Mouse (Mus musculus) liver, postnatal 0 days (tissue): ENCODE data around the gene Tnfrsf21. TPM values are rescaled to one million over a fixed set of nuclear protein-coding genes. Genes with fewer than 3 reads are reported as not detected.

Experiments
- ATAC-seq: fragments of 200-750 bp; cut with Nextera tagmentation; 2 replicates; pipeline ENCODE4 v1.8.0; 2017; ENCODE audit warnings: mild to moderate bottlenecking, moderate library complexity
- DNase-seq: peaks from one replicate; pipeline ENCODE4 v3.0.0-alpha.2; 2016
- H3K27ac ChIP-seq: fragments of 300-500 bp; sonication (generic); 2 replicates; pipeline ENCODE4 v1.5.1; 2014; ENCODE audit warnings: antibody characterized with exemption, moderate library complexity, mild to moderate bottlenecking, low read depth
- H3K27me3 ChIP-seq: fragments of 300-500 bp; sonication (generic); 2 replicates; pipeline ENCODE4 v1.6.1; 2014; ENCODE audit warnings: low read length, control low read depth, mixed read lengths; ENCODE audit not compliant: insufficient read depth
- H3K36me3 ChIP-seq: fragments of 300-500 bp; sonication (generic); replicated peaks from 2 replicates; pipeline ENCODE4 v1.6.1; 2014; ENCODE audit warnings: mild to moderate bottlenecking, control low read depth, low read length, moderate library complexity, mixed read lengths; ENCODE audit not compliant: insufficient read depth
- H3K4me1 ChIP-seq: fragments of 300-500 bp; sonication (generic); 2 replicates; pipeline ENCODE4 v1.6.1; 2014; ENCODE audit warnings: antibody characterized with exemption, mild to moderate bottlenecking, control low read depth; ENCODE audit not compliant: insufficient read depth
- H3K4me2 ChIP-seq: fragments of 300-500 bp; sonication (generic); 2 replicates; pipeline ENCODE4 v1.6.1; 2014; ENCODE audit warnings: low read depth, mild to moderate bottlenecking, low read length, moderate library complexity, mixed read lengths
- H3K4me3 ChIP-seq: fragments of 300-500 bp; sonication (generic); 2 replicates; pipeline ENCODE4 v1.5.1; 2014; ENCODE audit warnings: low read depth, low read length
- H3K9ac ChIP-seq: fragments of 300-500 bp; sonication (generic); replicated peaks from 2 replicates; pipeline ENCODE4 v1.6.1; 2014; ENCODE audit warnings: mild to moderate bottlenecking, moderate library complexity
- H3K9me3 ChIP-seq: fragments of 300-500 bp; sonication (generic); 2 replicates; pipeline ENCODE4 v1.6.1; 2016; ENCODE audit warnings: mild to moderate bottlenecking, control low read depth, low read length, mixed read lengths
- CTCF ChIP-seq: sonication (generic); IDR thresholded peaks from 2 replicates; pipeline ENCODE4 v1.5.1; 2016; ENCODE audit warnings: antibody characterized with exemption, low read depth
- EP300 ChIP-seq: IDR thresholded peaks from 2 replicates; pipeline ENCODE4 v1.6.1; 2016; ENCODE audit warnings: antibody characterized with exemption, low read depth, mild to moderate bottlenecking
- WGBS: fragments of 180-500 bp; shearing (Covaris S2); extraction: QIAGEN DNeasy Blood & Tissue Kit; methylation state at CpG from one replicate; pipeline ENCODE4 v1.1.7; 2014; ENCODE audit not compliant: insufficient replicate concordance; 5-methylcytosine and 5-hydroxymethylcytosine counted together
- polyA plus RNA-seq: library from polyadenylated mRNA; unstranded; fragments of >200 nt; fragmentation: Nextera tagmentation; extraction: Ambion mirVana; gene quantifications from 2 replicates; pipeline ENCODE4 v1.2.1, GENCODE M21; 2015

Tnfrsf21 gene
- polyA plus RNA-seq, 1 experiment from 2014 or later, result 15.4 TPM

- no peak for TF ChIP-seq EP300
- TF ChIP-seq CTCF, result no peak
- H3K4me3 ChIP-seq, result no peak overlapping the region
- ATAC-seq, result no peak
- 50% methylated on average over 4 of the region's 4 CpGs for WGBS
- H3K36me3 ChIP-seq, result no peaks in the 10 kb centered on the region
- H3K27me3 ChIP-seq, result no peaks in the 10 kb centered on the region
- 0 out of 2 replicates have a peak, but pooled peaks cover 3% of the 10 kb centered on the region for H3K4me1 ChIP-seq
- H3K27ac ChIP-seq, result no peak overlapping the region
- DNase-seq, result no peak
- no peak overlapping the region for H3K9ac ChIP-seq
- no peak overlapping the region for H3K4me2 ChIP-seq
- H3K9me3 ChIP-seq, result 0 out of 2 replicates have a peak, but pooled peaks cover 2% of the 10 kb centered on the region
Observed at GRCm38 (mm10) chr17:43097101-43097688, 80.8 kb downstream of the Tnfrsf21 start.

- no peaks in the 10 kb centered on the region for H3K27me3 ChIP-seq
- no peak for TF ChIP-seq CTCF
- peak; percentile 35; the same call in 1 of the 2 replicates for TF ChIP-seq EP300
- peaks cover 9% of the 10 kb centered on the region for H3K4me1 ChIP-seq
- no peak overlapping the region for H3K4me2 ChIP-seq
- DNase-seq, result no peak
- no peaks in the 10 kb centered on the region for H3K36me3 ChIP-seq
- H3K9ac ChIP-seq, result no peak overlapping the region
- no peak overlapping the region for H3K4me3 ChIP-seq
- H3K9me3 ChIP-seq, result no peaks in the 10 kb centered on the region
- H3K27ac ChIP-seq, result 0 out of 2 replicates have a peak overlapping the region, but pooled peaks have one; percentile 1
- 66% methylated on average over 3 of the region's 3 CpGs for WGBS
- peak; percentile 94 for ATAC-seq
Observed at GRCm38 (mm10) chr17:43106108-43106507, 89.8 kb downstream of the Tnfrsf21 start.

GRCm38 (mm10) chr17:43107338-43107737 is 91.0 kb downstream of the Tnfrsf21 start:
- no peak overlapping the region for H3K9ac ChIP-seq
- H3K4me1 ChIP-seq, result peaks cover 9% of the 10 kb centered on the region
- DNase-seq (no peak), ATAC-seq (no peak)
- TF ChIP-seq CTCF, result no peak
- TF ChIP-seq EP300, result no peak
- H3K36me3 ChIP-seq, result no peaks in the 10 kb centered on the region
- H3K4me3 ChIP-seq, result no peak overlapping the region
- H3K4me2 ChIP-seq, result no peak overlapping the region
- H3K27me3 ChIP-seq, result no peaks in the 10 kb centered on the region
- 74% methylated on average over 5 of the region's 5 CpGs for WGBS
- H3K9me3 ChIP-seq, result no peaks in the 10 kb centered on the region
- no peak overlapping the region for H3K27ac ChIP-seq

GRCm38 (mm10) chr17:43109501-43109900 is 93.1 kb downstream of the Tnfrsf21 start:
- Histone ChIP-seq H3K9me3 (no peaks in the 10 kb centered on the region), H3K36me3 (no peaks in the 10 kb centered on the region), H3K27ac (no peak overlapping the region), H3K4me3 (no peak overlapping the region), H3K4me2 (no peak overlapping the region), H3K4me1 (peaks cover 15% of the 10 kb centered on the region), H3K27me3 (no peaks in the 10 kb centered on the region), H3K9ac (no peak overlapping the region)
- no peak for ATAC-seq
- no peak for DNase-seq
- WGBS, result 70% methylated on average over 4 of the region's 4 CpGs
- TF ChIP-seq EP300 (no peak), CTCF (no peak)

- Histone ChIP-seq H3K4me2 (no peak overlapping the region), H3K36me3 (no peaks in the 10 kb centered on the region), H3K9ac (no peak overlapping the region), H3K9me3 (no peaks in the 10 kb centered on the region), H3K4me3 (no peak overlapping the region), H3K27ac (no peak overlapping the region), H3K27me3 (no peaks in the 10 kb centered on the region), H3K4me1 (peaks cover 19% of the 10 kb centered on the region)
- no peak for TF ChIP-seq EP300
- no peak for TF ChIP-seq CTCF
- WGBS, result 68% methylated on average over 9 of the region's 9 CpGs
- DNase-seq (no peak), ATAC-seq (no peak)
Observed at GRCm38 (mm10) chr17:43110168-43110885, 94.0 kb downstream of the Tnfrsf21 start.

- DNase-seq, result no peak
- Histone ChIP-seq H3K4me1 (peaks cover 14% of the 10 kb centered on the region), H3K9ac (no peak overlapping the region), H3K9me3 (no peaks in the 10 kb centered on the region), H3K27me3 (no peaks in the 10 kb centered on the region), H3K4me3 (no peak overlapping the region), H3K4me2 (no peak overlapping the region), H3K36me3 (no peaks in the 10 kb centered on the region), H3K27ac (no peak overlapping the region)
- ATAC-seq, result 0 out of 2 replicates have a peak, but pooled peaks have one; percentile 40
- TF ChIP-seq CTCF (no peak), EP300 (no peak)
- WGBS, result 63% methylated on average over 9 of the region's 9 CpGs
Observed at GRCm38 (mm10) chr17:43113391-43113984, 97.1 kb downstream of the Tnfrsf21 start.
